Mouse (Mus musculus) kidney, postnatal 4 days (tissue): ENCODE measurements around the gene Stxbp2.

Source experiments
- DNase-seq, 2 experiments: peaks; one replicate each; pipeline ENCODE4 v3.0.0; 2021; ENCODE audit warnings: mixed read lengths in 2 of 2

The Stxbp2 gene

GRCm38 (mm10) chr8:3683408-3684176, 52.8 kb downstream of the Stxbp2 start:
- no peak for DNase-seq

- DNase-seq, result no peak
Observed at GRCm38 (mm10) chr8:3684530-3684929, 53.8 kb downstream of the Stxbp2 start.

GRCm38 (mm10) chr8:3685422-3685821, 54.7 kb downstream of the Stxbp2 start:
- DNase-seq, result no peak

- DNase-seq, result no peak
Observed at GRCm38 (mm10) chr8:3687537-3687936, 56.8 kb downstream of the Stxbp2 start.

- DNase-seq, result no peak
Observed at GRCm38 (mm10) chr8:3690774-3691173, 60.0 kb downstream of the Stxbp2 start.
